ENCODE assay signal across 12 mouse cellular contexts in genomic region chr5:100200805-100201204, GRCm38 (mm10). TPM values are rescaled to one million over a fixed set of nuclear protein-coding genes. Genes with fewer than 3 reads are reported as not detected.
DNase-seq lines count a peak whose midpoint lies in the region; ATAC-seq lines count a peak whose summit lies in the region.
"Had no signal": no experiment of that assay in that cellular context is flagged by ENCODE, and none has a peak within 500 bp of the region (broad histone marks: within the 10 kb centered on the region; RNA-seq: fewer than 3 reads in every experiment).

No protein-coding gene starts in this region.

- no peaks in the 10 kb centered on the region for H3K36me3 ChIP-seq in hindbrain, embryonic 16.5 days (ENCODE audit: control insufficient read depth, insufficient read depth, low read length)
- H3K36me3 ChIP-seq in neural tube, embryonic 14.5 days (ENCODE audit: control insufficient read depth, insufficient read depth, low read length): no peaks in the 10 kb centered on the region

- H3K4me1 ChIP-seq in hindbrain, embryonic 16.5 days (ENCODE audit: control insufficient read depth, insufficient read depth, low read depth, low read length): peaks cover 24% of the 10 kb centered on the region
- H3K4me1 ChIP-seq in neural tube, embryonic 14.5 days (ENCODE audit: control insufficient read depth, insufficient read depth, low read length): peaks cover 9% of the 10 kb centered on the region; the same call in 1 of the 2 replicates

- DNase-seq in layer of hippocampus, adult 9-11 months: peak; percentile 64
- DNase-seq in layer of hippocampus, postnatal 25 days (ENCODE audit: extremely low spot score in 1 of 2, low spot score in 1 of 2): no peak
- no peak for DNase-seq in kidney, adult 11 months
- DNase-seq in gastrocnemius, adult 8-10 months (ENCODE audit: low spot score in 2 of 2): no peak
- no peak for DNase-seq in urinary bladder, postnatal 14 days (ENCODE audit: low spot score)
- DNase-seq: cerebellum, postnatal 36 days; liver; lung, postnatal 4 days; right cerebral cortex, postnatal 14 days had no signal

- H3K27me3 ChIP-seq in hindbrain, embryonic 16.5 days (replicated peaks; ENCODE audit: control insufficient read depth, insufficient read depth, low read length): no peaks in the 10 kb centered on the region
- no peaks in the 10 kb centered on the region for H3K27me3 ChIP-seq in neural tube, embryonic 14.5 days (ENCODE audit: control insufficient read depth, insufficient read depth, low read length)

- H3K9me3 ChIP-seq in hindbrain, embryonic 16.5 days (ENCODE audit: control insufficient read depth, low read length): no peaks in the 10 kb centered on the region
- H3K9me3 ChIP-seq in neural tube, embryonic 14.5 days (ENCODE audit: control insufficient read depth, low read length): no peaks in the 10 kb centered on the region

- H3K9ac ChIP-seq in hindbrain, embryonic 16.5 days (ENCODE audit: low read depth, low read length): no peak overlapping the region
- H3K9ac ChIP-seq in neural tube, embryonic 14.5 days (replicated peaks; ENCODE audit: low read depth, low read length): no peak overlapping the region

- 18% methylated on average over 5 of the region's 5 CpGs for WGBS in hindbrain, embryonic 16.5 days
- WGBS in neural tube, embryonic 14.5 days: 30% methylated on average over 5 of the region's 5 CpGs

- H3K27ac ChIP-seq in hindbrain, embryonic 16.5 days (ENCODE audit: low read depth, low read length): peak overlapping the region; percentile 40; the same call in 1 of the 2 replicates
- H3K27ac ChIP-seq in neural tube, embryonic 14.5 days (ENCODE audit: low read depth, low read length): no peak overlapping the region

- ATAC-seq in common myeloid progenitor, adult 5-6 weeks (replicated peaks; ENCODE audit: low read depth, poor library complexity, severe bottlenecking): peak; percentile 56
- ATAC-seq in hindbrain, embryonic 16.5 days: peak; percentile 81
- peak; percentile 74; the same call in 1 of the 2 replicates for ATAC-seq in neural tube, embryonic 14.5 days (ENCODE audit: low read depth)

- no peak overlapping the region for H3K4me2 ChIP-seq in hindbrain, embryonic 16.5 days (ENCODE audit: low read length)
- H3K4me2 ChIP-seq in neural tube, embryonic 14.5 days (ENCODE audit: low read depth, low read length): no peak overlapping the region

- H3K4me3 ChIP-seq in hindbrain, embryonic 16.5 days (ENCODE audit: low read length): no peak overlapping the region
- no peak overlapping the region for H3K4me3 ChIP-seq in neural tube, embryonic 14.5 days (ENCODE audit: low read depth, low read length)

RNA-seq across cellular contexts. Expression of gene Tmem150c, which starts 41.2 kb away (rescaled TPM):
- total RNA-seq in layer of hippocampus, postnatal 25 days (2021): 10 to 100 TPM; 76.7 to 79.5 TPM
- total RNA-seq in common myeloid progenitor, adult 5-6 weeks (2017): not detected in 2 replicates
- 37.1 and 37.2 TPM in 2 replicates for polyA plus RNA-seq in hindbrain, embryonic 16.5 days (2015; fragmentation: Nextera tagmentation; extraction: Ambion mirVana)
- polyA plus RNA-seq in neural tube, embryonic 14.5 days (2014; fragmentation: Nextera tagmentation; extraction: Ambion mirVana): 22.1 and 22.3 TPM in 2 replicates
- 1 to 10 TPM in 2 of 4 experiments, under 1 TPM in 2; 0.64 to 2.9 (median 1.1) TPM for total RNA-seq in gastrocnemius, adult 8-10 months (2022)

Comparison
In these comparisons a context has a peak if more than half of its experiments do, and no peak if none do; other contexts are left out.
1. RNA of gene Tmem150c, which starts 41.2 kb away (total RNA-seq): 76.7 to 79.5 TPM in layer of hippocampus, postnatal 25 days; 0.64 to 2.9 TPM in gastrocnemius, adult 8-10 months and not detected in common myeloid progenitor, adult 5-6 weeks; every median in the first group is over 10 times any median in the second.
2. Peak in every context shown above with its lines, with median percentiles within 50 percentile points of each other: ATAC-seq.